Mouse (Mus musculus) hindbrain, embryonic 11.5 days (tissue): Measurements from ENCODE around the gene Ccdc88c. TPM values are rescaled to one million over a fixed set of nuclear protein-coding genes. Genes with fewer than 3 reads are reported as not detected.
"Not testable (repeated sequence)": the region's sequence is repeated elsewhere in the genome, so short reads cannot be mapped to it uniquely, and the experiment has no call there.

ENCODE experiments used
- ATAC-seq: fragments of 200-750 bp; cut with Nextera tagmentation; 2 replicates; pipeline ENCODE4 v1.8.0; 2017; ENCODE audit warnings: mild to moderate bottlenecking, moderate TSS enrichment, moderate library complexity; ENCODE audit not compliant: low FRiP score
- DNase-seq: peaks from one replicate; pipeline ENCODE4 v3.0.0-alpha.2; 2015; ENCODE audit warnings: low spot score
- H3K27ac ChIP-seq: fragments of 300-500 bp; sonication (generic); 2 replicates; pipeline ENCODE4 v1.5.1; 2014; ENCODE audit warnings: mild to moderate bottlenecking, low read depth, low read length
- H3K27me3 ChIP-seq: fragments of 300-500 bp; sonication (generic); 2 replicates; pipeline ENCODE4 v1.6.1; 2014; ENCODE audit warnings: mild to moderate bottlenecking, low read length, moderate library complexity, mixed read lengths; ENCODE audit not compliant: control insufficient read depth, insufficient read depth
- H3K36me3 ChIP-seq: fragments of 300-500 bp; sonication (generic); 2 replicates; pipeline ENCODE4 v1.6.1; 2014; ENCODE audit warnings: mild to moderate bottlenecking, low read length, moderate library complexity, mixed read lengths; ENCODE audit not compliant: control insufficient read depth, insufficient read depth
- H3K4me1 ChIP-seq: fragments of 300-500 bp; sonication (generic); replicated peaks from 2 replicates; pipeline ENCODE4 v1.6.1; 2014; ENCODE audit warnings: low read length, mixed read lengths; ENCODE audit not compliant: control insufficient read depth, insufficient read depth
- H3K4me2 ChIP-seq: fragments of 300-500 bp; sonication (generic); replicated peaks from 2 replicates; pipeline ENCODE4 v1.6.1; 2014; ENCODE audit warnings: mild to moderate bottlenecking, low read depth, low read length
- H3K4me3 ChIP-seq: fragments of 300-500 bp; sonication (generic); 2 replicates; pipeline ENCODE4 v1.5.1; 2014; ENCODE audit warnings: low read depth, low read length
- H3K9ac ChIP-seq: fragments of 300-500 bp; sonication (generic); 2 replicates; pipeline ENCODE4 v1.6.1; 2014; ENCODE audit warnings: low read depth, low read length
- H3K9me3 ChIP-seq: fragments of 300-500 bp; sonication (generic); 2 replicates; pipeline ENCODE4 v1.6.1; 2016; ENCODE audit warnings: low read length; ENCODE audit not compliant: control insufficient read depth
- WGBS: fragments of 180-500 bp; shearing (Covaris S2); extraction: QIAGEN DNeasy Blood & Tissue Kit; methylation state at CpG from one replicate; pipeline ENCODE4 v1.1.7; 2014; 5-methylcytosine and 5-hydroxymethylcytosine counted together
- polyA plus RNA-seq: library from polyadenylated mRNA; unstranded; fragments of >200 nt; fragmentation: Nextera tagmentation; extraction: Ambion mirVana; gene quantifications from 2 replicates; pipeline ENCODE4 v1.2.1, GENCODE M21; 2014

The Ccdc88c gene
- polyA plus RNA-seq, 1 experiment from 2014 or later, result 14.1 TPM

DNA sequence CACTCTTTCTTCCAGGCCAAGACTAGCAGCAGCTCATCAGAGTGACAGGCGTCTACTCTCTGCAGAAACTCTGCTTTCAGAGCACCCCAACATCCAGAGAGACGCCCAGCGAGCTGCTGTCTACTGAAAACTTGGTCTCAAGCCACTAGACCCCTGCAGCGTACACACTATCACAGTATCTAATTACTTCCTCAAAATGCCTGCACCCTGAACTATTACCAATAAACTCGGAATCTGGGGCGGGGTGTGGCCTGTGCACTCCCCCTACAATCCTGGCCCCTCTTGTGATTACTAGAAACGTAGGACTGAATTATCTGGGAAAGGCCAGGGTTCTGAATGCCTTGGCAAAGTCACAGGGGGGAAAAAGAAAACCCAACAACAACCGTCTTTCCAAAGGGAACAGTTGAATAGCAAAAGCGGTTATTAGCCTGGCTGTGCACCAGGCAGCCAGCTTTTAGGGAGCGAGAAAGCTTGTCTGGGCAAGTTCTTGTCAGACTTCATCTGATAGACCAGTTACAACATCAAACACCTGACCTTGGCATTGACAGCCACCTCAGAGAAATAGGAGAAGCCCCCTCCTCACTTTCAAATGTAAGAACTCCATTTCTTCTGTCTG lies 14.2 kb downstream of the Ccdc88c start:
- WGBS, result 83% methylated on average over 10 of the region's 10 CpGs
- H3K9ac ChIP-seq, result no peak overlapping the region
- DNase-seq (no peak), ATAC-seq (no peak)
- no peak overlapping the region for H3K4me3 ChIP-seq
- peaks cover 13% of the 10 kb centered on the region for H3K4me1 ChIP-seq
- no peaks in the 10 kb centered on the region for H3K36me3 ChIP-seq
- no peaks in the 10 kb centered on the region for H3K27me3 ChIP-seq
- H3K9me3 ChIP-seq, result no peaks in the 10 kb centered on the region
- no peak overlapping the region for H3K27ac ChIP-seq
- no peak overlapping the region for H3K4me2 ChIP-seq

DNA sequence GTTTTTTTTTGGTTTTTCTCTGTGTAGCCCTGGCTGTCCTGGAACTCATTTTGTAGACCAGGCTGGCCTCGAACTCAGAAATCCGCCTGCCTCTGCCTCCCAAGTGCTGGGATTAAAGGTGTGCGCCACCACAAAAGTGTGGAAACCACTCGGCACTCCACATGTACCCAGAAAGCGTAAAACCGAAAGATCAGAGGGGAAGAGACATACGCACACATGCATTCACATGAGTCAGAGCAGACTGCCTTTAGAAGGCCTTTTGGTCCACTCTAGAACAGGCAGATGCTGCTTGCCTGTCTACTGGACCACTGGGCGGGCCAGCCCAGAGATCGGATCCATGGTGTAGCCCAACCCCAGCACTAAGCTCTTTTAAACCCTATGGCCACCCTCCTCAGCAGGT lies 15.2 kb downstream of the Ccdc88c start:
- not testable (repeated sequence) for H3K9me3 ChIP-seq, H3K27ac ChIP-seq, H3K4me3 ChIP-seq, H3K9ac ChIP-seq, DNase-seq, H3K36me3 ChIP-seq, H3K4me2 ChIP-seq, H3K27me3 ChIP-seq, ATAC-seq
- H3K4me1 ChIP-seq, result peaks cover 15% of the 10 kb centered on the region
- WGBS, result 92% methylated on average over 9 of the region's 9 CpGs

DNA sequence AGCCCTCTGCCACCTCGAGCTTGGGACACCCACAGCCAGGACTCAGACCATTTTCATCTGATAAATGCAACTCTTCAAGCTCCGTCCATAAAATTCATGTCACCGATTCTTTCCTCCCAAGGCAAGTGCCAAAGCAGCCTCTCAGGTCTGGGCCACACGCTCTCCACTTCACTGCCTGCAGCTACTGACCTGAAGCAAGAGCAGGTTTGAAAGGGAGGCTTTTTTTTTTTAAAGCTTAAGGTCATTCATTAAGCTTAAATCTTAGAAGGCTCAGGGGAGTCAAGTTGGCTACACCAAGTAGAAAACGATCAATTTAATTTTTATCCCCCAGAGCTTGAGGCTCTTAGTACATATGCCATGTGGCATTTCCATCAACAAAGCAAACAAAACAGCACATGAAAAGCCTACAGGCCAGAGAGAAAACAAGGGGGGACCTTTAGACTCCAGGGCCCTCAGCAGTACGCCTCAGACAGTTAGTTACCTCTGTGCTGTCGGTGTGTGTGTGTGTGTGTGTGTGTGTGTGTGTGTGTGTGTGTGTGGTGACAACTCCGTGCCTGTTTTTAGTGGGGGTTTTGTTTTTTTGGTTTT lies 15.7 kb downstream of the Ccdc88c start:
- H3K4me2 ChIP-seq, result no peak overlapping the region
- H3K9me3 ChIP-seq, result no peaks in the 10 kb centered on the region
- H3K27me3 ChIP-seq, result no peaks in the 10 kb centered on the region
- H3K27ac ChIP-seq, result no peak overlapping the region
- no peak overlapping the region for H3K4me3 ChIP-seq
- no peak overlapping the region for H3K9ac ChIP-seq
- peaks cover 15% of the 10 kb centered on the region for H3K4me1 ChIP-seq
- DNase-seq, result no peak
- 56% methylated on average over 8 of the region's 8 CpGs for WGBS
- no peak for ATAC-seq
- H3K36me3 ChIP-seq, result no peaks in the 10 kb centered on the region

DNA sequence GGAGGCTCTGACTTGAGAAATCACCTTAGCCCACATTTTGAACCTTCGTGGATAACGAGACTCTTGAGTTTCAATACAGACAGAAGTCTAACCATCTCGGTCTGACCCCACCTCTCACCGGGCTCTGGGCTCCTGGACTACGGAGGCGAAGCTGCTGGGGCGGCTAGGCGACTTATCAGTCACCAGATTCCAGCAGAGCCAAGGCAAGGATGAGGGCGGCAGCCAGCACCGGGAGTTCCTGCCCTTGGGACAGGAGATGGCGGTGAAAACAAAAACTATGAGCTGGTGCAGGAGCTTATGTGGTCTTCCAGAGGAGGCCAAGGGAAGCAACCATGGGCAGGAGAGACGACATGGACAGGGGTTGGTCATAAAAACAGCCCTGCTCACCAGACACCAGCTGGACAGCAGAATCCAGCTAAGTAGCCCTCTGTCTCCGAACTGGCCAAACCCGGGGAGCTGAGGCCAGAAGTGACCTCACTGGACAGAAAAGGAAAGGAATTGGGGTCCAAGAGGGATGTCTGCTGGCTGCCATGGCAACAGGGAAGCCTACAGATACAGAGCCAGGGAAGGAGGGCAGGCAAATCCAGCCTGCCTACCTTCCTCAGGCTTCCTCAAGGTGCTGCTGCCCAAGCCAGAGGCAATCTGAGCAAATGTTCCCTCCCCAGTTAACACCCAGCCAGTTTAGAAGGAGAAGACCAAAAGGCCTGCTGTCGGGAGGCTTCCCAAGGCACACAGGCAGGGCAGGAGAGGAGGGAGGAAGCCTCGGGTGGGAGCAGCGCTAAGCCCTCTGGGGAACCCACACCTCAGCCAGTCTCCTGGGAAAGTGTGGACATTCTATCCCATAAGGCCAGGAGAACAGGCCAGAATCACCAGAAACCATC lies 16.4 kb downstream of the Ccdc88c start:
- no peak overlapping the region for H3K4me2 ChIP-seq
- no peak overlapping the region for H3K9ac ChIP-seq
- H3K9me3 ChIP-seq, result no peaks in the 10 kb centered on the region
- peaks cover 14% of the 10 kb centered on the region for H3K4me1 ChIP-seq
- WGBS, result 38% methylated on average over 17 of the region's 17 CpGs
- no peak overlapping the region for H3K27ac ChIP-seq
- no peak overlapping the region for H3K4me3 ChIP-seq
- H3K36me3 ChIP-seq, result no peaks in the 10 kb centered on the region
- no peaks in the 10 kb centered on the region for H3K27me3 ChIP-seq
- no peak for ATAC-seq
- no peak for DNase-seq

DNA sequence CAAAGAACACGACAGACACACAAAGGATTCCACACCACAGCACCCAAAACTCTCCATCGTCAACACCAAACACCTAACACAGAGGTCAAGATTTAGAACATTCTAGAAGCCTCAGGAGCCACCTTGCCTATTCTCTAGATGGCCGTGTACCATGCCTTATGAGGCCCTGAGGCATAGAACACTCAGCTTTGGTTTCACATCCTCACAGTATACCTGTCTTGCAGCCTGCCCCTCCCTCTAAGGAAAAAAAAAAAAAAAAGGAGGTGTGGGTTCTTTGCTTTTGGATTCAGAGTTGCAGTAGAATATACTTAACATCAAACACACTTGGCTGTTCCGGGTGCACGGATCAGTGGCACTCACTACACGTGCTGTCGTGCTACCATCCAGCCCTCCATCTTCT lies 17.8 kb downstream of the Ccdc88c start:
- Histone ChIP-seq H3K4me2 (no peak overlapping the region), H3K4me3 (no peak overlapping the region), H3K9ac (no peak overlapping the region), H3K9me3 (no peaks in the 10 kb centered on the region), H3K4me1 (peaks cover 14% of the 10 kb centered on the region), H3K27me3 (no peaks in the 10 kb centered on the region), H3K27ac (no peak overlapping the region), H3K36me3 (no peaks in the 10 kb centered on the region)
- 88% methylated on average over 7 of the region's 7 CpGs for WGBS
- no peak for ATAC-seq
- DNase-seq, result no peak

DNA sequence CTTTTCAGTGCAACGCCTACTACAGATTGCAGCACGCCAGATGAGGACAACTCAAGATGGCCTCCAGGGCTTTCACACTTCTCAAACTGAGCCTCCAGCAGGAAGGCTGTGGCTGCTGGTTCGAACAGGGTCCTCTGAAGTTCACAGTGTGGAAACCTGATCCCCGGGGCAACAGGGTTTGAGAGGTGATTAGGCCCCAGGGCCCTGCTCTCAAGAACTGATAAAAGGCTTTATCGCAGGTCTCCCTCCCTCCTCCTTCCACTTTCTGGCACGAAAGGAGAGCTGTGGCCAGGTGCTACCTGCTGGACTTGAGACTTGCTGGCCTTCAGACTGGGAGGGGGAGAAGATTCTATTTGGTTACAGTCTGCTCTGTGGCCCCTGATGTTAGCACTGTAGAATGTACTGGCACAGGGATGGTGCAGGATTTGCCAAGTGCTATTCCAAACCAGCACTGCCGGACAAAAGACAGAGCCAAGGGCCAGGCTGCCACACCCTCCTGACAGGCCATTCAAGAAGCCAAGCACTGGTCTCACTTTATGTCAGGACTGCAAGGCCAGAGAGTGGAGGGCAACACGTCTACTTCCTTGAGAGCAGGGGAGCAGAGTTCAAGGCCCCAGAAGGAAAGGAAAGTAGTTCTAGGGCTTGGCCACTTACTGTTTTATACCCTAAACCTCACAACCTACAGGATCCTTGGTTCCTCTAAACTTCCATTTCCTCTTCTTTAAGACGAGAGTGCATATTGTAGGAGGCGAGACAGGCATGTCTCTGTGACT lies 18.5 kb downstream of the Ccdc88c start:
- WGBS, result 65% methylated on average over 10 of the region's 10 CpGs
- no peak for DNase-seq
- Histone ChIP-seq H3K27ac (no peak overlapping the region), H3K4me3 (no peak overlapping the region), H3K4me2 (no peak overlapping the region), H3K27me3 (no peaks in the 10 kb centered on the region), H3K9me3 (no peaks in the 10 kb centered on the region), H3K4me1 (peaks cover 14% of the 10 kb centered on the region), H3K36me3 (no peaks in the 10 kb centered on the region), H3K9ac (no peak overlapping the region)
- no peak for ATAC-seq

DNA sequence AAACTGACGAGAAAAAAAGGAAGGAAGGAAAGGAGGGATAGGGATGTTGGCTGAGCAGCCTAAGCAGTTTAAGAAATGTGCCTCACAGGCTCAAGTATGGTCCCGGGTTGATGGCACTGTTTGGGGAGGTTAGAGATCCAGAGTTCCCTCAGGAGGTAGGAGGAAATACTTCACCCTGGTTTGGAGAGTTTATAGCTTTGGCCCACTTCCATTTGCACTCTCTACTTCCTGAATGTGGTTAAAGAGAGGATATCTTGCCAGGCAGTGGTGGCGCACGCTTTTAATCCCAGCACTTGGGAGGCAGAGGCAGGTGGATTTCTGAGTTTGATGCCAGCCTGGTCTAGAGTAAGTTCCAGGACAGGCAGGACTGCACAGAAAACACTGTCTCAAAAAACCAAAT lies 19.6 kb downstream of the Ccdc88c start:
- H3K27ac ChIP-seq, result no peak overlapping the region
- no peak for DNase-seq
- H3K9ac ChIP-seq, result no peak overlapping the region
- no peaks in the 10 kb centered on the region for H3K9me3 ChIP-seq
- ATAC-seq, result no peak
- 84% methylated on average over 4 of the region's 4 CpGs for whole genome bisulfite sequencing
- H3K4me1 ChIP-seq, result peaks cover 17% of the 10 kb centered on the region
- H3K4me3 ChIP-seq, result no peak overlapping the region
- no peaks in the 10 kb centered on the region for H3K27me3 ChIP-seq
- no peaks in the 10 kb centered on the region for H3K36me3 ChIP-seq
- no peak overlapping the region for H3K4me2 ChIP-seq

DNA sequence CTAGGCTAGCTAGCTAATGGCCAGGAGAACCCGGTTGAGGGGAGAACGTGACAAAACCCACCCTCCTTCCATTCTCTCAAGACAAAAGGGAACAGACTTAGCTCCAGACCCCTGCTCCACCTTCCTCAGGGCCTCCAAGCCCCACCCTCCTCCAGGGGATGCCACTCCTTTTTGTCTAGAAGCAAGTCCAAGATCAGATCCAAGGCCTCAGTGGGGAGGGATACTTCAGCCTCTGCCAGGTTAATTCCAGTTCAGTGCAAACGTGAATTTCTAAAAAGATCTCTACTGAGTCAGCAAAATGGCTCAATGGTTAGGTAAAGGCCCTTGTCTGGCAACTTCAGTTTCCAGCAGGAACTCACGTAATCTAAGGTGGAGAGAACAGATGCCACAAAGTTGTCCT lies 20.2 kb downstream of the Ccdc88c start:
- H3K36me3 ChIP-seq, result no peaks in the 10 kb centered on the region
- WGBS, result 27% methylated on average over 4 of the region's 4 CpGs
- no peak overlapping the region for H3K9ac ChIP-seq
- no peak overlapping the region for H3K4me2 ChIP-seq
- ATAC-seq (no peak), DNase-seq (no peak)
- H3K4me3 ChIP-seq, result no peak overlapping the region
- H3K9me3 ChIP-seq, result no peaks in the 10 kb centered on the region
- no peaks in the 10 kb centered on the region for H3K27me3 ChIP-seq
- peaks cover 18% of the 10 kb centered on the region for H3K4me1 ChIP-seq
- no peak overlapping the region for H3K27ac ChIP-seq
